Mouse (Mus musculus): Measurements from ENCODE around the gene Cox7a2l. TPM values are rescaled to one million over a fixed set of nuclear protein-coding genes. Genes with fewer than 3 reads are reported as not detected.

The Cox7a2l gene
- polyA plus RNA-seq, 1 experiment = 80.0 TPM

DNA sequence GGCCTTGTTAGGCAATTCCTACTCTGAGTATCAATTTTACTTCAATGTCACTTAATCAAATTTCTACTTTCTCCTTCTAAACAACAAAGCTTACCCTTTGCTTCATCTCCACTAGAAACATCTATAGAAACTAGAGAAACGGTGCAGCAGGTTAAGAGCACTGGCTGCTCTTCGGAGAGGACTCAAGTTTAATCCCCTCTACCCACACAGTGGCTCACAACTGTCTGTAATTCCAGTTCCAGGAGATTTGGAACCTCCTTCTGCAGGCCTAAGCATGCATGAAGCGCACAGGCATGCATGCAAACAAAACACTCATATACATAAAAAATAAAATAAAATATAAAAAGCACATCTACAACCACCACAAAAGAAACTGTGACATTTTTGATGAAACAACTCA is 5.0 kb downstream of the Cox7a2l start:
- no peak overlapping the region for H3K4me3 ChIP-seq (ENCODE audit: control insufficient read depth, low read depth, low read length)
- TF ChIP-seq POLR2A (IDR thresholded peaks at IDR 0.05; ENCODE audit: control insufficient read depth, low read depth, low read length) (no peak), CTCF (IDR thresholded peaks at IDR 0.05; ENCODE audit: control insufficient read depth, insufficient read depth, insufficient replicate concordance, low read depth, low read length) (no peak)
- H3K36me3 ChIP-seq (ENCODE audit: control insufficient read depth, insufficient read depth, low read length) = no peaks in the 10 kb centered on the region
- H3K27ac ChIP-seq (ENCODE audit: control insufficient read depth, insufficient read depth, low read depth, low read length) = no peak overlapping the region
- no peaks in the 10 kb centered on the region for H3K27me3 ChIP-seq (ENCODE audit: control insufficient read depth, insufficient read depth, low read length)
- 0 out of 2 replicates have a peak, but pooled peaks cover 3% of the 10 kb centered on the region for H3K4me1 ChIP-seq (ENCODE audit: control insufficient read depth, insufficient read depth, low read length)

DNA sequence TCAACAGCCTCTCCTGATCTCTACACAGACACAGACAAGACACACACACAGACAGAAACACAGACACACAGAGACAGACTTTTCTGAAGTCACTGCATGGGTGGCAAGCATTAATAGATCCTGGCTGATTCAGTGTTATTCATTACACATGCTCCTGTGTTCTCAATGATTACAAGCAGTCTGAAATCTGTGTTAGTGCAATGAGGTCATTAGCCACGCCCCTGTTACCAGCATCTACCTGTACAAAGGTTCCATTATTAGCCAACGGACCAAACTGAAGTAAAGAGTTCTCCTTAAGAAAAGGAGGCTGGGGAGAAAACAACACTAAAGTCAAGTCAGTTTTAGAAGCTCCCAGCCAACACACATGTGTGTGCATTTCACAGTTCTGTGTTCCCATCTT is 13.4 kb downstream of the Cox7a2l start:
- no peaks in the 10 kb centered on the region for H3K4me1 ChIP-seq (ENCODE audit: control insufficient read depth, insufficient read depth, low read length)
- no peaks in the 10 kb centered on the region for H3K27me3 ChIP-seq (ENCODE audit: control insufficient read depth, insufficient read depth, low read length)
- TF ChIP-seq CTCF (IDR thresholded peaks at IDR 0.05; ENCODE audit: control insufficient read depth, insufficient read depth, insufficient replicate concordance, low read depth, low read length) (no peak), POLR2A (IDR thresholded peaks at IDR 0.05; ENCODE audit: control insufficient read depth, low read depth, low read length) (no peak)
- H3K36me3 ChIP-seq (ENCODE audit: control insufficient read depth, insufficient read depth, low read length) = no peaks in the 10 kb centered on the region
- no peak overlapping the region for H3K4me3 ChIP-seq (ENCODE audit: control insufficient read depth, low read depth, low read length)
- H3K27ac ChIP-seq (ENCODE audit: control insufficient read depth, insufficient read depth, low read depth, low read length) = no peak overlapping the region

DNA sequence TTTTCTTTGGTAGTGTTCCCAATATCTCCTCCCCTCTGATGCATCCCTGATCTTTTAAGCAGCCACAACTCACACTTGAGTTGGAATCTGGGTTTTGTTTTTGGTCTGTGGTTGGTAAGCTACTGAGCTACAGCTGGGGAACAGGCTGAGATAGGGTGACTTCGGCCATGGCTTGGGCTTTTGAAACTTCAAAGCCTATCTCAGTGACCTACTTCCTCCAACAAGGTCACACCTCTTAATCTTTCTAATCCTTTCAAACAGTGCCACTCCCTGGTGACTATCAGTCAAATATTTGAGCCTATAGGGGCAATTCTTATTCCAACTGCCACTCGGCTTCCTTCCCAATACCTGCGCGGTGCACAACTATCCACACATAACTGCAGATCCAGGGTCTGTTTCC is 17.4 kb downstream of the Cox7a2l start:
- TF ChIP-seq CTCF (IDR thresholded peaks at IDR 0.05; ENCODE audit: control insufficient read depth, insufficient read depth, insufficient replicate concordance, low read depth, low read length) = no peak
- TF ChIP-seq POLR2A (IDR thresholded peaks at IDR 0.05; ENCODE audit: control insufficient read depth, low read depth, low read length) = no peak
- Histone ChIP-seq H3K27me3 (ENCODE audit: control insufficient read depth, insufficient read depth, low read length) (no peaks in the 10 kb centered on the region), H3K27ac (ENCODE audit: control insufficient read depth, insufficient read depth, low read depth, low read length) (no peak overlapping the region), H3K4me3 (ENCODE audit: control insufficient read depth, low read depth, low read length) (no peak overlapping the region), H3K4me1 (ENCODE audit: control insufficient read depth, insufficient read depth, low read length) (no peaks in the 10 kb centered on the region), H3K36me3 (ENCODE audit: control insufficient read depth, insufficient read depth, low read length) (no peaks in the 10 kb centered on the region)

DNA sequence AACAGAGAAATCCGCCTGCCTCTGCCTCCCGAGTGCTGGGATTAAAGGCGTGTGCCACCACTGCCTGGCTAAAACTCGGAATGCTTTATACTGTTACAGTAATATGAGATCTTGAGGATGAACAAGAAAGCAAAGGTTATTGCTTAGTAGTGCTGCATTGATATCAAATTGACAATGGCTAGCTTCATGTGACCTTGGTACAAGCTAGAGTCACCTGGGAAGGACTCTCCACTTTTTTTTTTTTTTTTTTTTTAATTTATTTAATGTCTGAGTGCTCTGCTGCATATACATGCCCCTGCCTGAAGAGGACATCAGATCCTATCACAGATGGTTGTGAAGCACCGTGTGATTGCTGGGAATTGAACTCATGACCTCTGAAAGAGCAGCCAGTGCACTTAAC is 18.2 kb downstream of the Cox7a2l start:
- TF ChIP-seq POLR2A (IDR thresholded peaks at IDR 0.05; ENCODE audit: control insufficient read depth, low read depth, low read length) (no peak), CTCF (IDR thresholded peaks at IDR 0.05; ENCODE audit: control insufficient read depth, insufficient read depth, insufficient replicate concordance, low read depth, low read length) (no peak)
- Histone ChIP-seq H3K36me3 (ENCODE audit: control insufficient read depth, insufficient read depth, low read length) (no peaks in the 10 kb centered on the region), H3K4me1 (ENCODE audit: control insufficient read depth, insufficient read depth, low read length) (no peaks in the 10 kb centered on the region)

DNA sequence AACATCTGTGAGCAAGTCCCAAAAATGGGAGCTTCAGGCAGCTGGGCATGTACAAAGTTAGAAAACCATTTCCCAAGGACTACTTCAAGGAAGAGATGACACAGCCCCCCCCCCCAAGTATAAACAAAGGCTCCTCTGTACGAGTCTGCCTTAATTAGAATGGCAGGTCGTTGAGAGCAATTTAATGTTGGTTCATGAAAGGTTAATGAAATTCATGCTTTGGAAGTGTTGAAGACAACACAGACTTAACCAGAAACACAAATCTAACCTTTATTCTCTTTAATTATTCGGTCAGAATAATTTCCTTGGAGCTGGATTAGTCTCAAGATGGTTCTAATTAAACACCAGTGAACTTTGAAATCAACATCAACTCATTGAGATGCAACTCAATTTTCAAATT is 29.4 kb downstream of the Cox7a2l start:
- Histone ChIP-seq H3K4me1 (ENCODE audit: control insufficient read depth, insufficient read depth, low read length) (no peaks in the 10 kb centered on the region), H3K36me3 (ENCODE audit: control insufficient read depth, insufficient read depth, low read length) (no peaks in the 10 kb centered on the region), H3K4me3 (ENCODE audit: control insufficient read depth, low read depth, low read length) (no peak overlapping the region), H3K27ac (ENCODE audit: control insufficient read depth, insufficient read depth, low read depth, low read length) (no peak overlapping the region), H3K27me3 (ENCODE audit: control insufficient read depth, insufficient read depth, low read length) (no peaks in the 10 kb centered on the region)
- TF ChIP-seq CTCF (IDR thresholded peaks at IDR 0.05; ENCODE audit: control insufficient read depth, insufficient read depth, insufficient replicate concordance, low read depth, low read length) (no peak), POLR2A (IDR thresholded peaks at IDR 0.05; ENCODE audit: control insufficient read depth, low read depth, low read length) (no peak)

More for the DNA sequence above, 18.2 kb downstream of the Cox7a2l start:
- no peaks in the 10 kb centered on the region for H3K27me3 ChIP-seq (ENCODE audit: control insufficient read depth, insufficient read depth, low read length)
- H3K27ac ChIP-seq (ENCODE audit: control insufficient read depth, insufficient read depth, low read depth, low read length) = no peak overlapping the region
- H3K4me3 ChIP-seq (ENCODE audit: control insufficient read depth, low read depth, low read length) = no peak overlapping the region

DNA sequence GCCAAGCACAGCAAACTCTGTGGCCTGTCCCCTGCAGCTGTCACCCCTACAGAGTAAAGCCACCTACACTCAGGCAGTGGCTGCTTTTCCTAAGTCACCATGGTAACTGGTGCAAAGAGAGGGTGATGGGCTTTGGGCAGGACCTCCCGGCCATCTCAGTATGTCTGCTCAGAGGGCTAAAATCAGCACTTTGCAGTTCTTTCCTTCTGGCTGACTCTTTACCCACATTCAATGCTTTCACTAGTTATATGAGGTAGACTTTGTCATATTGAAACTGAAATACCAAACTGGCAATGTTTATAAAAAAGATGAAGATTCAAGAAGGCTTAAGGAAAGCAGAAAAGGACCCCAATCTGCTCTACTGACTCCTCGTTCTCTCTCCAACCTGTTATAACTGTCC is 33.3 kb downstream of the Cox7a2l start:
- H3K36me3 ChIP-seq (ENCODE audit: control insufficient read depth, insufficient read depth, low read length) = 0 out of 2 replicates have a peak, but pooled peaks cover 1% of the 10 kb centered on the region
- H3K4me1 ChIP-seq (ENCODE audit: control insufficient read depth, insufficient read depth, low read length) = no peaks in the 10 kb centered on the region
- no peaks in the 10 kb centered on the region for H3K27me3 ChIP-seq (ENCODE audit: control insufficient read depth, insufficient read depth, low read length)
- no peak overlapping the region for H3K27ac ChIP-seq (ENCODE audit: control insufficient read depth, insufficient read depth, low read depth, low read length)
- H3K4me3 ChIP-seq (ENCODE audit: control insufficient read depth, low read depth, low read length) = no peak overlapping the region
- TF ChIP-seq POLR2A (IDR thresholded peaks at IDR 0.05; ENCODE audit: control insufficient read depth, low read depth, low read length) = no peak
- no peak for TF ChIP-seq CTCF (IDR thresholded peaks at IDR 0.05; ENCODE audit: control insufficient read depth, insufficient read depth, insufficient replicate concordance, low read depth, low read length)

DNA sequence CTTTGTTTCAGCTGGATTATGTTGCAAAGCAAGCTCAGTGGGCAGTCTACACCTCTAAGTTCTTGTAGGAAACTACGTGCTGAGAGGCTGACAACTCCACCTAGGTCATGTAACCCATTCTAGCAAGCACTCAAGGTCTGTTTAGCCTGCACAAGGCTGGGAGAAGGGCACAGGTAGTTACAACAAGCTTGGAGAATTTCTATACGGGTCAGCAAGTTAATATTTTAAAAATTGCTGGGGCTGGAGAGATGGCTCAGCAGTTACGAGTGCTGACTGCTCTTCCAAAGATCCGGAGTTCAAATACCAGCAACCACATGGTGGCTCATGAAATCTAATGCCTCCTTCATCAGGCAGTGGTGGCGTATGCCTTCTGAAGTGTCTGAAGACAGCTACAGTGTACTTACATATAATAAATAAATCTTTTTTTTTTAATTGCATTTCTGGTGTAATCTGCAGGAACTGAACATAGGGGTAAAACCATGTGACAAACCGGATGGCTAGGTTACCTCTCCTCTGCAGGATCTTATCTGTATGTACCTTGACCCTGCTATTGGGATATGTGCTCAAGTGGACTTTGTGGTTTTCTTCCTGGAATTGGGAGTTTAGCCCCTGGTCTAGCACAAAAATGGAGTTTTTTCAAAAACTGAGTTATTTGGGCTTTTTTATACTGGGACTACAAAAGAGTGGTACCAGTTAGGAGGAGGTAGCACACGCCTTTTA is 34.2 kb downstream of the Cox7a2l start:
- no peak overlapping the region for H3K27ac ChIP-seq (ENCODE audit: control insufficient read depth, insufficient read depth, low read depth, low read length)
- TF ChIP-seq CTCF (IDR thresholded peaks at IDR 0.05; ENCODE audit: control insufficient read depth, insufficient read depth, insufficient replicate concordance, low read depth, low read length) (no peak), POLR2A (IDR thresholded peaks at IDR 0.05; ENCODE audit: control insufficient read depth, low read depth, low read length) (no peak)
- H3K4me1 ChIP-seq (ENCODE audit: control insufficient read depth, insufficient read depth, low read length) = no peaks in the 10 kb centered on the region
- H3K27me3 ChIP-seq (ENCODE audit: control insufficient read depth, insufficient read depth, low read length) = no peaks in the 10 kb centered on the region
- no peak overlapping the region for H3K4me3 ChIP-seq (ENCODE audit: control insufficient read depth, low read depth, low read length)
- H3K36me3 ChIP-seq (ENCODE audit: control insufficient read depth, insufficient read depth, low read length) = peaks cover 1% of the 10 kb centered on the region; the same call in 1 of the 2 replicates

Measured in testis, adult 2 months (tissue).